Mouse (Mus musculus): Measurements from ENCODE around the gene Sepsecs. TPM values are rescaled to one million over a fixed set of nuclear protein-coding genes. Genes with fewer than 3 reads are reported as not detected.
"Not testable (repeated sequence)": the region's sequence is repeated elsewhere in the genome, so short reads cannot be mapped to it uniquely, and the experiment has no call there.

The Sepsecs gene
- polyA plus RNA-seq (2015; fragmentation: Nextera tagmentation; extraction: Ambion mirVana), result 7.3 and 8.0 TPM in 2 replicates

- Histone ChIP-seq H3K27ac (peak within 1 kb of the TSS; percentile 42), H3K4me3 (peak within 1 kb of the TSS; percentile 65), H3K36me3 (replicated peaks) (no peaks in the 10 kb centered on the region), H3K9ac (peak within 1 kb of the TSS; percentile 70), H3K4me2 (peak within 1 kb of the TSS; percentile 57), H3K9me3 (no peaks in the 10 kb centered on the region), H3K4me1 (peaks cover 10% of the 10 kb centered on the region), H3K27me3 (replicated peaks) (no peaks in the 10 kb centered on the region)
- peak; percentile 97 for ATAC-seq (replicated peaks)
- 4% methylated on average over 55 of the region's 56 CpGs for WGBS
Measured at GRCm38 (mm10) chr5:52669426-52670191, at the start of gene Sepsecs. Gene Sepsecs, minus strand, starts transcription at chr5:52669708.

- no peak for ATAC-seq (replicated peaks)
- WGBS, result 87% methylated on average over 5 of the region's 5 CpGs
- H3K4me2 ChIP-seq, result no peak overlapping the region
- no peak overlapping the region for H3K9ac ChIP-seq
- H3K27me3 ChIP-seq (replicated peaks), result no peaks in the 10 kb centered on the region
- H3K4me3 ChIP-seq, result no peak overlapping the region
- no peaks in the 10 kb centered on the region for H3K36me3 ChIP-seq (replicated peaks)
- H3K4me1 ChIP-seq, result no peaks in the 10 kb centered on the region
- no peak overlapping the region for H3K27ac ChIP-seq
- H3K9me3 ChIP-seq, result no peaks in the 10 kb centered on the region
Measured at GRCm38 (mm10) chr5:52716742-52717448, 47.4 kb upstream of the Sepsecs start.

GRCm38 (mm10) chr5:52712704-52713103, 43.2 kb upstream of the Sepsecs start:
- Histone ChIP-seq H3K4me1 (no peaks in the 10 kb centered on the region), H3K4me2 (no peak overlapping the region), H3K9ac (no peak overlapping the region), H3K9me3 (no peaks in the 10 kb centered on the region), H3K27ac (no peak overlapping the region), H3K4me3 (no peak overlapping the region), H3K27me3 (replicated peaks) (no peaks in the 10 kb centered on the region), H3K36me3 (replicated peaks) (no peaks in the 10 kb centered on the region)
- ATAC-seq (replicated peaks), result no peak

GRCm38 (mm10) chr5:52704562-52704961, 35.1 kb upstream of the Sepsecs start:
- Histone ChIP-seq H3K9me3 (no peaks in the 10 kb centered on the region), H3K4me1 (no peaks in the 10 kb centered on the region), H3K4me2 (no peak overlapping the region), H3K4me3 (no peak overlapping the region), H3K36me3 (replicated peaks) (no peaks in the 10 kb centered on the region), H3K27me3 (replicated peaks) (no peaks in the 10 kb centered on the region), H3K9ac (no peak overlapping the region), H3K27ac (no peak overlapping the region)
- WGBS, result 77% methylated on average over 4 of the region's 4 CpGs
- ATAC-seq (replicated peaks), result no peak

DNA sequence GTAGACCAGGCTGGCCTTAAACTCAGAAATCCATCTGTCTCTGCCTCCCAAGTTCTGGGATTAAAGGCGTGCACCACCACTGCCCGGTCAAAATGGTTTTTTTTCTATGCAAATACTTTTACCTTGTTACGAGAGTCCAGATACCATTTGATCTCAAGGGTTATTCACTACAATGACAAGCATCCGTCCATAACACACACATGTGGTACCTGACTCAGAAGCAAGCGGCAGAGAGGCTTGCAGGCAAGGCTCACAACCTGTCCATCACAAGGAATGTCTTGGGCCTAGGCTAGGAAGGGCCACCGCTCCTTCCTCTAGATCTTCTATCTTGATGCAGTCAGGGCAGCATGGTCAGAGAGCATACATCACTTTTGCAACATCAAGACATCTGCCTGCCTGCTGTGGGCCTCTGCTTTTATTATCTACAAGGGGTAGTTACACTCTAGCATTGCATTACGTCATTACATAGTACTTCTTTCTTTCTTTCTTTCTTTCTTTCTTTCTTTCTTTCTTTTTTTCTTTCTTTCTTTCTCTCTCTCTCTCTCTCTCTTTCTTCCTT, 28.5 kb upstream of the Sepsecs start:
- WGBS, result 91% methylated on average over 7 of the region's 7 CpGs
- not testable (repeated sequence) for H3K4me2 ChIP-seq

GRCm38 (mm10) chr5:52697291-52697690, 27.8 kb upstream of the Sepsecs start:
- Histone ChIP-seq H3K36me3 (replicated peaks) (no peaks in the 10 kb centered on the region), H3K4me2 (no peak overlapping the region), H3K27ac (no peak overlapping the region), H3K27me3 (replicated peaks) (no peaks in the 10 kb centered on the region), H3K9me3 (no peaks in the 10 kb centered on the region), H3K4me1 (no peaks in the 10 kb centered on the region), H3K4me3 (no peak overlapping the region), H3K9ac (no peak overlapping the region)
- WGBS, result 94% methylated on average over 1 of the region's 1 CpGs
- ATAC-seq (replicated peaks), result no peak

More for the DNA sequence above, 28.5 kb upstream of the Sepsecs start:
- not testable (repeated sequence) for H3K36me3 ChIP-seq (replicated peaks); H3K9ac ChIP-seq; H3K27ac ChIP-seq; H3K4me3 ChIP-seq; ATAC-seq (replicated peaks); H3K27me3 ChIP-seq (replicated peaks); H3K9me3 ChIP-seq; H3K4me1 ChIP-seq

DNA sequence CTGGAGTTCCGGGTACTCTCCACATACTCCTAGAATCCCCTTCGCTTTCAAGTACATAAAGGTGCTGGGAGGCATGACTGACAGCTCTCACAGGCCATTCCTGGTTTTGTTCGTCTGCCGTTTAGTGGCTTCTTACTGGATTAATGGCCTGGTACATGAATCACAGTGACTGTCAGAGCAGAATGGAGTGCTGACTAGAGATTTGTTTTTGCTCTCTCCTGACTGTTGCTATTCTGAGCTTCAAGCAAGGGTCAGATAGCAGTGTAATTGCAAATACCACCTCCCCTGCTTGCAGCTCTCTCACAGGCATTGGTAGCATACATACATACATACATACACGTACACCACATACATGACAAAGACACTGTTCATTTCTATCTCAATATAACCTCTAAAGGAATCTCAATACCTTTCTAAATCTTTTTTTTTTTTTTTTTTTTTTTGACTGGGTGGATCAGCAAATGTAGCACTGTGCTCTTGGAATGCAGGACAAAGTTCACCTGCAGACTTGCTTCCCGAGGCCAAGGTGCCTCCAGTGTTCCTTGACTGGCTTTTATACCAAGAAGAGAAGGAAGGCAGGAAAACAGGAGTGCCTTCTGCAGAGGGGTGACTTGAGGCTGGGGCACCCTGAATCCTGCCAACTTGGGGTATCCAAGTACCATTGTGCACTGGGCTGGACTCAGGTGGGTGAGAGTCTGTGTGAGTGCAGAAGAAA, 18.4 kb upstream of the Sepsecs start:
- H3K9ac ChIP-seq, result no peak overlapping the region
- no peak overlapping the region for H3K4me3 ChIP-seq
- H3K27ac ChIP-seq, result no peak overlapping the region
- no peaks in the 10 kb centered on the region for H3K9me3 ChIP-seq
- no peaks in the 10 kb centered on the region for H3K27me3 ChIP-seq (replicated peaks)
- no peak overlapping the region for H3K4me2 ChIP-seq
- ATAC-seq (replicated peaks), result no peak; the same call in 1 of the 2 replicates
- no peaks in the 10 kb centered on the region for H3K4me1 ChIP-seq
- 57% methylated on average over 6 of the region's 6 CpGs for WGBS
- H3K36me3 ChIP-seq (replicated peaks), result no peaks in the 10 kb centered on the region

GRCm38 (mm10) chr5:52681111-52681510, 11.6 kb upstream of the Sepsecs start:
- WGBS, result 51% methylated on average over 4 of the region's 4 CpGs

DNA sequence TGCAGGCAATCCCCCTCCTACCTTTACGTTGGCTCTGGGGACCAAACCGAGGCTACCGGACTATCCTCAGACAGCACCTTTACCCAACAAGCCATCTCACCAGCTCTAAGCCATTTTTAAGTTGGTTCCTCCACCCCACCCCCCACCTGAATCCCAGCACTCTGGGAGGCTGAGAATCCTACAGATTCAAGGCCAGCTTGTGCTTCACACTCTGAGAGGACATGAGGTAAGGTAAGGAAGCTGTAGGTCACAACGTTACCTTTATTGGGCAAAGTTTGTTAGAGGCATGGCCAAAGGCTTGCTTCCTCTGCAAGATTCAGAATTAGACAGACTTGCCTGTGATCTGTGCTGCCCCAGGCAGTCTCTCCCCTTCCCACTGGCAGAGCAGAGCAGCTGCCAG, 10.7 kb upstream of the Sepsecs start:
- Histone ChIP-seq H3K9me3 (no peaks in the 10 kb centered on the region), H3K27ac (no peak overlapping the region), H3K9ac (no peak overlapping the region), H3K4me3 (no peak overlapping the region), H3K4me1 (no peaks in the 10 kb centered on the region), H3K27me3 (replicated peaks) (no peaks in the 10 kb centered on the region), H3K36me3 (replicated peaks) (no peaks in the 10 kb centered on the region), H3K4me2 (no peak overlapping the region)
- no peak for ATAC-seq (replicated peaks)
- WGBS, result 67% methylated on average over 4 of the region's 4 CpGs

More at GRCm38 (mm10) chr5:52681111-52681510, 11.6 kb upstream of the Sepsecs start:
- no peak overlapping the region for H3K9ac ChIP-seq
- no peaks in the 10 kb centered on the region for H3K9me3 ChIP-seq
- no peaks in the 10 kb centered on the region for H3K36me3 ChIP-seq (replicated peaks)
- H3K4me1 ChIP-seq, result no peaks in the 10 kb centered on the region
- no peak overlapping the region for H3K27ac ChIP-seq
- no peak overlapping the region for H3K4me2 ChIP-seq
- H3K4me3 ChIP-seq, result no peak overlapping the region
- no peaks in the 10 kb centered on the region for H3K27me3 ChIP-seq (replicated peaks)
- no peak for ATAC-seq (replicated peaks)

DNA sequence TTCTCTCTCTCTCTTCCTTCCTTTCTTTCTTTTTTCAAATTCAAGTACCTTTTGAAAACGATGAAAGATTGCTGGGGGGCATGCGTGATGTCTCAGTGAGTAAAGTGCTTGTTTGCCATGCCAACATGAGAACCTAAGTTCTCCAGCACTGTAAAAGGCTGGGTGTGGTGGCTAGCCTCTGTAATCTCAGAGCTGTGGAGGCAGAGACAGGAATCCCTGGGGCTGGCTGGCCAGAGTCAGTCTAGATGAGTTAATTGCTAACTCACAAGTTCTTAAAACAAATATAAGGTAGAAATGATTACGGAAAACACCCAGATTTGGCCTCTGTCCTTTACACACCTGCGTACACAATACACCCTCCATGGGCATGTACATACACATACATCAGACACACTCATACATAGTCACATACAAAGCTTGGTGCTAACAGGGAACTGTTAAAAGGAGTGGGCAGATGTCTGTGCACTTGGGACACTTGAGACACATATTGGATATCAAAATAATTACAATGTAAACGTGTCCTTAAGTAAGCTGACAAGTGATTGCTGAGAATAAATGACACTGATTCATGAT, 9.1 kb upstream of the Sepsecs start:
- no peak overlapping the region for H3K27ac ChIP-seq
- H3K9me3 ChIP-seq, result no peaks in the 10 kb centered on the region
- H3K4me3 ChIP-seq, result no peak overlapping the region
- no peaks in the 10 kb centered on the region for H3K36me3 ChIP-seq (replicated peaks)
- no peak for ATAC-seq (replicated peaks)
- H3K4me2 ChIP-seq, result no peak overlapping the region
- no peak overlapping the region for H3K9ac ChIP-seq
- no peaks in the 10 kb centered on the region for H3K27me3 ChIP-seq (replicated peaks)
- H3K4me1 ChIP-seq, result no peaks in the 10 kb centered on the region
- WGBS, result 84% methylated on average over 5 of the region's 5 CpGs

GRCm38 (mm10) chr5:52677126-52677525, 7.6 kb upstream of the Sepsecs start:
- no peak for ATAC-seq (replicated peaks)
- no peaks in the 10 kb centered on the region for H3K36me3 ChIP-seq (replicated peaks)
- H3K9ac ChIP-seq, result no peak overlapping the region
- H3K4me2 ChIP-seq, result no peak overlapping the region
- H3K4me3 ChIP-seq, result no peak overlapping the region
- 82% methylated on average over 3 of the region's 3 CpGs for WGBS
- no peaks in the 10 kb centered on the region for H3K27me3 ChIP-seq (replicated peaks)
- no peaks in the 10 kb centered on the region for H3K4me1 ChIP-seq
- no peak overlapping the region for H3K27ac ChIP-seq
- no peaks in the 10 kb centered on the region for H3K9me3 ChIP-seq

Measured in midbrain, embryonic 15.5 days (tissue).